Mouse (Mus musculus) heart, postnatal 0 days (tissue): ENCODE measurements around the gene Cyp2w1. TPM values are rescaled to one million over a fixed set of nuclear protein-coding genes. Genes with fewer than 3 reads are reported as not detected.

ENCODE experiments used
- ATAC-seq: fragments of 200-750 bp; cut with Nextera tagmentation; 2 replicates; pipeline ENCODE4 v1.8.0; 2017; ENCODE audit warnings: low read depth, moderate number of reproducible peaks, moderate library complexity; ENCODE audit not compliant: insufficient read depth
- DNase-seq: peaks from one replicate; pipeline ENCODE4 v3.0.0-alpha.2; 2016; ENCODE audit warnings: low spot score
- H3K27ac ChIP-seq: fragments of 300-500 bp; sonication (generic); 2 replicates; pipeline ENCODE4 v1.5.1; 2014; ENCODE audit warnings: low read depth, mild to moderate bottlenecking
- H3K27me3 ChIP-seq: fragments of 300-500 bp; sonication (generic); 2 replicates; pipeline ENCODE4 v1.6.1; 2014; ENCODE audit warnings: low read length, mixed read lengths; ENCODE audit not compliant: control insufficient read depth, insufficient read depth
- H3K36me3 ChIP-seq: fragments of 300-500 bp; sonication (generic); replicated peaks from 2 replicates; pipeline ENCODE4 v1.6.1; 2014; ENCODE audit warnings: low read length, mixed read lengths; ENCODE audit not compliant: control insufficient read depth, insufficient read depth
- H3K4me1 ChIP-seq: fragments of 300-500 bp; sonication (generic); 2 replicates; pipeline ENCODE4 v1.6.1; 2014; ENCODE audit warnings: antibody characterized with exemption; ENCODE audit not compliant: control insufficient read depth, insufficient read depth
- H3K4me2 ChIP-seq: fragments of 300-500 bp; sonication (generic); 2 replicates; pipeline ENCODE4 v1.6.1; 2014; ENCODE audit warnings: low read depth, mild to moderate bottlenecking, low read length, moderate library complexity
- H3K4me3 ChIP-seq: fragments of 300-500 bp; sonication (generic); 2 replicates; pipeline ENCODE4 v1.5.1; 2014; ENCODE audit warnings: low read depth, low read length
- H3K9ac ChIP-seq: fragments of 300-500 bp; sonication (generic); replicated peaks from 2 replicates; pipeline ENCODE4 v1.6.1; 2014; ENCODE audit warnings: low read depth, low read length, mixed read lengths
- H3K9me3 ChIP-seq: fragments of 300-500 bp; sonication (generic); replicated peaks from 2 replicates; pipeline ENCODE4 v1.6.1; 2016; ENCODE audit warnings: low read length; ENCODE audit not compliant: control insufficient read depth
- CTCF ChIP-seq: IDR thresholded peaks from 2 replicates; pipeline ENCODE4 v1.5.1; 2016; ENCODE audit warnings: antibody characterized with exemption, control low read depth, low read depth
- EP300 ChIP-seq: IDR thresholded peaks from 2 replicates; pipeline ENCODE4 v1.6.1; 2016; ENCODE audit warnings: antibody characterized with exemption, low read depth
- WGBS: fragments of 180-500 bp; shearing (Covaris S2); extraction: QIAGEN DNeasy Blood & Tissue Kit; methylation state at CpG from one replicate; pipeline ENCODE4 v1.1.7; 2014; 5-methylcytosine and 5-hydroxymethylcytosine counted together
- polyA plus RNA-seq: library from polyadenylated mRNA; unstranded; fragments of >200 nt; fragmentation: Nextera tagmentation; extraction: Ambion mirVana; gene quantifications from 2 replicates; pipeline ENCODE4 v1.2.1, GENCODE M21; 2015
- total RNA-seq: library from RNA; depleted of rRNA; stranded (reverse); fragments of >200 nt; gene quantifications from 2 replicates; pipeline ENCODE4 v1.2.3, GENCODE M21; 2014; ENCODE audit warnings: low replicate concordance; rRNA removed

Gene Cyp2w1
- not detected in 2 replicates for total RNA-seq
- not detected in 2 replicates for polyA plus RNA-seq

DNA sequence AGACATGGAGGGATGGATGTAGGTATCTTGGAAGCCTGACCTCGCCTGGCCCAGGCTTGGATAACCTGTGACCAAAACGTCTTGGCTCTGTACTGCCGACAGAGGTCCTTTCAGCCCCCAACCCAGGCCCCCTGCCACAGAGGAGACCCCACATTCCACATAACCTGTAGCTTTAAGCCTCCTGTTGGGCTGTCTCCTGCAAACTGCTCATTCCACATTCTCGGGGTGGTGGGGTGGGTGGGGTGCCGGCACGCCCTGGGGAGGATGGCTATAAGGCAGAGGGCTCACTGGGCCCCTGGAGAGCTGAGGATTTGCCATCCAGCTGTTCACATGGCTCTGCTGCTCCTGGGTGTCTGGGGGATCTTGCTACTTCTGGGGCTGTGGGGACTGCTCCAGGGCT, at the start of gene Cyp2w1:
TSS of gene Cyp2w1 (plus strand) at position 301 of the 400 bp plus-strand sequence.
- DNase-seq (no peak), ATAC-seq (no peak)
- H3K4me3 ChIP-seq, result no peak within 1 kb of the TSS
- TF ChIP-seq CTCF (no peak), EP300 (no peak)
- no peak within 1 kb of the TSS for H3K4me2 ChIP-seq
- H3K36me3 ChIP-seq, result no peaks in the 10 kb centered on the region
- H3K9ac ChIP-seq, result no peak within 1 kb of the TSS
- H3K27ac ChIP-seq, result peak within 1 kb of the TSS; percentile 16; the same call in 1 of the 2 replicates
- 0 out of 2 replicates have a peak, but pooled peaks cover 4% of the 10 kb centered on the region for H3K27me3 ChIP-seq
- no peaks in the 10 kb centered on the region for H3K9me3 ChIP-seq
- WGBS, result 47% methylated on average over 6 of the region's 6 CpGs
- H3K4me1 ChIP-seq, result no peaks in the 10 kb centered on the region

DNA sequence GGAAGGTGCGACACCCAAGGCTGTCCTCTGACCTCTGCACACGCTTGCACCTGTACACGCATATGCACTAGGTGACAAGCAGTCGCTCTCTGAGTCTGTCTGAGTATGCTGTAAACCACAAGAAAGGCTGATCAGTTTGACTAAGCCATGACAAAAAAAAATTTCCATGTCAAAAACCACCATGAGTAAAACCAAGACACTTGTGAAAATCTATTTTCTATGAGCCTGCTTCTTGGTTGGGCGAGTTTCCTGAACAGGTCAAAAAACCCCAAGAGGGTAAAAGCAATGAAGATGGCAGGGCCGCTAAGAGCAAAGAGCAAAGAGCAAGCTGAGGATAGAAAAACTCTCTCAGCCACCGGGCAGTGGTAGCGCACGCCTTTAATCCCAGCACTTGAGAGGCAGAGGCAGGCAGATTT, 48.8 kb upstream of the Cyp2w1 start:
- DNase-seq (no peak), ATAC-seq (no peak)

DNA sequence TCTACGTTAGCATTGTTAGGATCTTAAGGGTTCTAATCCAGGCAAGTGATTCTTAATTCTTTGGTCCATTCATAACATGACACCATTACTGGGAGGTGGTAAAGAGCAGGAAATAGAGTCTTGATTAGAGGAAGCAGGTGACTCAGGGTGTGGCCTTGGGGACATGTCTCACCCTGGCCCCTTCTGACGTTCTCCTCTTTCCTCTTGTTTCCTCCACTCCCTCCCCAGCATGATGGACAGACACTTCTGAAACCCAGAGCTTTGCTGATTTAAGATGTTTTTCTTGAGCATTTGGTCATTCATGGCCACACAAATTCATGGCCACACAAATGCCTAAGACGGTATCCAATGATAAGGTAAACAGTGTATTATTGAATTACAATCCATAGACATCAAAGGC, 42.5 kb upstream of the Cyp2w1 start:
- Histone ChIP-seq H3K4me1 (no peaks in the 10 kb centered on the region), H3K36me3 (no peaks in the 10 kb centered on the region), H3K9me3 (no peaks in the 10 kb centered on the region), H3K4me2 (no peak overlapping the region), H3K27me3 (no peaks in the 10 kb centered on the region), H3K27ac (no peak overlapping the region), H3K9ac (no peak overlapping the region), H3K4me3 (no peak overlapping the region)
- no peak for DNase-seq
- ATAC-seq, result no peak
- WGBS, result 75% methylated on average over 3 of the region's 3 CpGs
- TF ChIP-seq EP300 (no peak), CTCF (no peak)

More for the DNA sequence above, 48.8 kb upstream of the Cyp2w1 start:
- H3K27me3 ChIP-seq, result 0 out of 2 replicates have a peak, but pooled peaks cover 4% of the 10 kb centered on the region
- no peak overlapping the region for H3K27ac ChIP-seq
- H3K9ac ChIP-seq, result no peak overlapping the region
- no peaks in the 10 kb centered on the region for H3K4me1 ChIP-seq
- no peak overlapping the region for H3K4me2 ChIP-seq
- H3K9me3 ChIP-seq, result no peaks in the 10 kb centered on the region
- TF ChIP-seq CTCF (no peak), EP300 (no peak)
- no peak overlapping the region for H3K4me3 ChIP-seq
- no peaks in the 10 kb centered on the region for H3K36me3 ChIP-seq
- 80% methylated on average over 9 of the region's 9 CpGs for WGBS

DNA sequence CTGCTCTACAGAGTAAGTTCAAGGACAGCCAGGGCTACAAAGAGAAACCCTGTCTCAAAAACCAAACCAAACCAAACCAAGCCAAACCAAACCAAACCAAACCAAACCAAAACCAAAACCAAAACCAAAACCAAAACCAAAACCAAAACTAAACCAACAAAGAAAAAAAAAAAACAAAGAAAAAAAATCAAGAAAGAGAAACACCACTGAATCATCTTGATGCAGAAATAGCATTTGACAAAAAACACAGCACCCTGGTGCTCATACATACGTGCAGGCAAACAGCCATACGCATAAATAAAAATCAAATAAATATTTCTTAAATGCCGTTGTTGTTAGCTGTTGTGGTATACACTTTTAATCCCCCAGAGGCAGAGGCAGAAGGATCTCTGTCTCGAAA, 41.9 kb upstream of the Cyp2w1 start:
- no peak for ATAC-seq
- H3K9me3 ChIP-seq, result no peaks in the 10 kb centered on the region
- H3K9ac ChIP-seq, result no peak overlapping the region
- H3K36me3 ChIP-seq, result no peaks in the 10 kb centered on the region
- WGBS, result 82% methylated on average over 4 of the region's 4 CpGs
- H3K4me2 ChIP-seq, result no peak overlapping the region
- TF ChIP-seq EP300, result no peak
- H3K4me1 ChIP-seq, result no peaks in the 10 kb centered on the region
- DNase-seq, result no peak
- no peak overlapping the region for H3K4me3 ChIP-seq
- H3K27me3 ChIP-seq, result no peaks in the 10 kb centered on the region
- H3K27ac ChIP-seq, result no peak overlapping the region

DNA sequence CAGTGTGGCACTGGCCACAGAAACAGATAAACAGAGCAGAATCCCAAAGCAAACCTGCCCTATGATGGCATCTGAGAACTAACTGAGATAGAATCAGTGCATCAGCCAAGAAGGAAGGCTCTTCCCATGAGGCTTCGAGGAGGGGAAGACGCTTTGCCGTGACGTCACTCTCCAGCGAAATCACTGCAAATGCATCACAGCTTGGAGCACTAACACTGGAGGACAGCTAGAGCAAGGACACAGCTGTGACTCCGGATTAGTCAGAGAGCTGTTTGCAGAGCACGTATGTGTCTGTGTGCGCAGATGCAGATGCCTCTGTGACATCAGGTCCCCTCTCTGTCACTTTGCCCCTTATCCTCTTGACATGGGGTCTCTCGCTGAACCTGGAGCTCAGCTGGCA, 40.6 kb upstream of the Cyp2w1 start:
- H3K4me1 ChIP-seq, result no peaks in the 10 kb centered on the region
- 81% methylated on average over 9 of the region's 9 CpGs for WGBS
- ATAC-seq (no peak), DNase-seq (no peak)
- no peak overlapping the region for H3K4me2 ChIP-seq
- no peaks in the 10 kb centered on the region for H3K27me3 ChIP-seq
- no peak overlapping the region for H3K9ac ChIP-seq
- H3K27ac ChIP-seq, result no peak overlapping the region
- no peaks in the 10 kb centered on the region for H3K9me3 ChIP-seq
- no peak for TF ChIP-seq EP300
- H3K4me3 ChIP-seq, result no peak overlapping the region
- no peaks in the 10 kb centered on the region for H3K36me3 ChIP-seq

DNA sequence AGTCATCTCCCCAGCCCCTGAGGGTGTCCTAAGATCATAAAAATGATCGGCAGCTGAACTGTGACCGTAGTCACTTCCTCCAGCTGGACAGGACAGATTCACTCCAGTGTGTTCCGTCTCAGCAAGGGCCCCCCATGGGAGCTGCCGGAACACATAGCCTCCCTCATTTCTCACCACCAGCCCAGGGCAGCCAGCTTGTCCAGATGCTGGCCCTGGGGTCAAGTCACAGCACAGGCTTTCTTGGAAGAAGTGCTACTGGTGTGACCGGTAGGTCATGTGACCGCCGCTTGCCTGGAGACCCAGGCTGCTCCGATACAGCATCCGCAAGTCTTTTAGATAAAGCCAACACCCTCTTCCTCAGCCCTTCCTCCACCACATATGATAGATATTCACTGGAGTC, 38.9 kb upstream of the Cyp2w1 start:
- no peak for ATAC-seq
- no peak for DNase-seq
- H3K36me3 ChIP-seq, result no peaks in the 10 kb centered on the region
- no peak overlapping the region for H3K9ac ChIP-seq
- no peak overlapping the region for H3K27ac ChIP-seq
- WGBS, result 65% methylated on average over 9 of the region's 9 CpGs
- no peak for TF ChIP-seq EP300
- H3K4me2 ChIP-seq, result no peak overlapping the region
- no peaks in the 10 kb centered on the region for H3K9me3 ChIP-seq
- no peak overlapping the region for H3K4me3 ChIP-seq
- H3K4me1 ChIP-seq, result no peaks in the 10 kb centered on the region
- no peaks in the 10 kb centered on the region for H3K27me3 ChIP-seq
